Mouse (Mus musculus) hindbrain, embryonic 15.5 days (tissue): ENCODE results near the gene Cers6. TPM values are rescaled to one million over a fixed set of nuclear protein-coding genes. Genes with fewer than 3 reads are reported as not detected.

Experiments
- ATAC-seq: fragments of 200-750 bp; cut with Nextera tagmentation; 2 replicates; pipeline ENCODE4 v1.8.0; 2017; ENCODE audit warnings: low read depth, moderate number of reproducible peaks, moderate TSS enrichment; ENCODE audit not compliant: low FRiP score
- H3K27ac ChIP-seq: fragments of 300-500 bp; sonication (generic); replicated peaks from 2 replicates; pipeline ENCODE4 v1.5.1; 2015; ENCODE audit warnings: mild to moderate bottlenecking, inconsistent platforms
- H3K27me3 ChIP-seq: fragments of 300-500 bp; sonication (generic); 2 replicates; pipeline ENCODE4 v1.6.1; 2015; ENCODE audit warnings: control low read depth, inconsistent platforms
- H3K36me3 ChIP-seq: fragments of 300-500 bp; sonication (generic); 2 replicates; pipeline ENCODE4 v1.6.1; 2015; ENCODE audit warnings: control low read depth, inconsistent platforms
- H3K4me1 ChIP-seq: fragments of 300-500 bp; sonication (generic); replicated peaks from 2 replicates; pipeline ENCODE4 v1.6.1; 2015; ENCODE audit warnings: control low read depth, inconsistent platforms
- H3K4me2 ChIP-seq: fragments of 300-500 bp; sonication (generic); 2 replicates; pipeline ENCODE4 v1.6.1; 2015; ENCODE audit warnings: moderate library complexity, mild to moderate bottlenecking, inconsistent platforms
- H3K4me3 ChIP-seq: fragments of 300-500 bp; sonication (generic); 2 replicates; pipeline ENCODE4 v1.5.1; 2015; ENCODE audit warnings: mild to moderate bottlenecking, inconsistent platforms
- H3K9ac ChIP-seq: fragments of 300-500 bp; sonication (generic); 2 replicates; pipeline ENCODE4 v1.6.1; 2015; ENCODE audit warnings: inconsistent platforms
- H3K9me3 ChIP-seq: fragments of 300-500 bp; sonication (generic); 2 replicates; pipeline ENCODE4 v1.6.1; 2016; ENCODE audit warnings: control low read depth, inconsistent platforms
- WGBS: fragments of 180-500 bp; shearing (Covaris S2); methylation state at CpG from one replicate; pipeline ENCODE4 v1.1.7; 2015; 5-methylcytosine and 5-hydroxymethylcytosine counted together
- polyA plus RNA-seq: library from polyadenylated mRNA; unstranded; fragments of >200 nt; fragmentation: Nextera tagmentation; extraction: Ambion mirVana; gene quantifications from 2 replicates; pipeline ENCODE4 v1.2.1, GENCODE M21; 2015

The Cers6 gene
- polyA plus RNA-seq, 1 experiment from 2014 or later: 54.9 TPM

DNA sequence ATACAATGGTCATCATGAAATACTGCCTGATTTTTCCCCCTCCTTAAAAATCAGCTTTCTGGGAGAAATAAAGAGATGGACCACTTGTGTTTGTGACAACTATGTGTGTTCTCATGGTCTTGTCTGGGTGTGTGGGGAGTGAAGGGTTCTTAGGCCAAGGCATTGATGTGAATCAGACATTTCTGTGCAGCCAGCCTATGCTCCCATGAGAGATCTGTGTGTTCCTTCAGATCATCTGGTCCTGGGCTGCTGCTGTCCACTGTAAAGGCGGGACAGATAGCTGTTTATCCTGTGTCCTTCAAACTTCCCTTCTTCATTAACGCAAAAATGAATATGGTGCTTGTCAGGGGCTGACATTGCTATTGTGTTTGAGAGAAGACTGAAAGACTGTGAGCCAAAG is 150.6 kb downstream of the Cers6 start:
- Histone ChIP-seq H3K27ac (peak overlapping the region; percentile 54), H3K9ac (no peak overlapping the region), H3K36me3 (no peaks in the 10 kb centered on the region), H3K4me3 (no peak overlapping the region), H3K4me1 (peaks cover 26% of the 10 kb centered on the region), H3K4me2 (peak overlapping the region; percentile 8; the same call in 1 of the 2 replicates), H3K9me3 (no peaks in the 10 kb centered on the region), H3K27me3 (no peaks in the 10 kb centered on the region)
- 61% methylated on average over 2 of the region's 2 CpGs for WGBS
- ATAC-seq: no peak

DNA sequence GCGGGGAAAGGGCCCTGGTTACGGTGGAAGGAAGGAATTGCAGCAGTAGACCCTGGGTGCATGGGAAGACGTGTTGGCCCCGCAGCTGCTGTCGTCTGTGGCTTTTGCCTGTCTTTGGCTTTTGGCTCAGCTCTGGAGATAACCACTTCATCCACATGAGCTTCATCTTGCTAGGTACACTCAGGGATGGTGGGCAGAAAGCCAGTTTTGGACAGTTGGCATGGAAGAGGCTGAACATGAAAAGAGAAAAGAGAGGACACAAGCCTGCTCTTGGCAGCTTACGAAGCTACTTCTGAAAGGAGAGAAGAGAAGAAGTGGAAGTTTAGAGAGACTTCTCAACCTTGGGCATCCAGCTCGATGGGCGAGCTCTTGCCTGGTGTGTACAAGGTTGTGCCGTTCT is 153.0 kb downstream of the Cers6 start:
- Histone ChIP-seq H3K9me3 (no peaks in the 10 kb centered on the region), H3K27ac (no peak overlapping the region), H3K36me3 (no peaks in the 10 kb centered on the region), H3K4me2 (no peak overlapping the region), H3K27me3 (no peaks in the 10 kb centered on the region), H3K4me1 (peaks cover 26% of the 10 kb centered on the region), H3K9ac (no peak overlapping the region), H3K4me3 (no peak overlapping the region)
- ATAC-seq: no peak
- 95% methylated on average over 9 of the region's 9 CpGs for WGBS

DNA sequence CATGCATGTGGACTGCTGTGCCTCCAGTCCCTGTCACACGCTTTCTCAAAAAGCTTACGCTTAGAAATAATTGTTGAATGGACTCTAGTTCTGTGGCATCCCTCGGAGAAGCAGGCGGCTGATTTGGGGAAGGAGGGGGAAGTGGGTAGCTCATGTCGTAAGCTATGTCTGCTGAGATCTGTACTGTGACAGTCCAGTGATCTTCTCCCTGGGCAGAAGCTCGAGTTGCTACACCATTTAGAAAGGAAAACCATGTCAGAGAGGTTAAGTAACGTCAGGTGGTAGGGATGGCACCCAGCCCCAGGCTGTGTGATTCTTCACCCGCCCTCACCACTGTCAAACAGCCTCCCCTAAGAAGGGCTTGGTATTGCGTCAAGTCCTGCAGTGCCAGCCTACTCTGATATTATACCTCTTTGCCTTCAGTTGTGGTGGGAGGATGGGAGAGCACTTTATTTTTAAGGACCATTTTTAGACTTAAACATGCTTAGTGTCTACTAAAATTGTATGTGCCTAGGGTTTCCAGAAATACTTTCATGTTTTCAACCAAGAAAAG is 154.0 kb downstream of the Cers6 start:
- no peaks in the 10 kb centered on the region for H3K9me3 ChIP-seq
- H3K36me3 ChIP-seq: no peaks in the 10 kb centered on the region
- H3K27me3 ChIP-seq: no peaks in the 10 kb centered on the region
- no peak overlapping the region for H3K4me3 ChIP-seq
- 62% methylated on average over 9 of the region's 9 CpGs for WGBS
- no peak for ATAC-seq
- H3K9ac ChIP-seq: no peak overlapping the region
- H3K4me2 ChIP-seq: no peak overlapping the region
- no peak overlapping the region for H3K27ac ChIP-seq
- peaks cover 26% of the 10 kb centered on the region for H3K4me1 ChIP-seq

DNA sequence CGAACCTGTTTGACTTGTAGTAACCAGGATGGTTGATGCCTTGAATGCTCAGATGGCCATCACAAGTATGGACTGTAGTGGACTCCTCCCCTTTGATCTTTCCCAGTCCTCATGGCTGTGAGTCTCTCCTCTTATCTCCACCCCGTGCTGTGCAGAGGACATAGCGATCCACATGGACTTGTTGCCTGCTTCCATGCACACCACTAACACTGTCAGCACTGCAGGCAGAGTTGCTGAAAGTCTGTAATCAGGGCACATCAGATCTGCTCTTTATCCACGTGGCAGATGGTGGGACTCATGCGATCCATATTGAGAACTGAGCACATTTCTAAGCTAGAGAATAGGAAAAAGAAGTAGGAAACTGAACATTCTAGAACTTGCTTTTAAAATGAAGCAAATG is 154.6 kb downstream of the Cers6 start:
- Histone ChIP-seq H3K9ac (no peak overlapping the region), H3K36me3 (no peaks in the 10 kb centered on the region), H3K27me3 (no peaks in the 10 kb centered on the region), H3K9me3 (no peaks in the 10 kb centered on the region), H3K4me3 (no peak overlapping the region), H3K27ac (no peak overlapping the region), H3K4me1 (peaks cover 22% of the 10 kb centered on the region), H3K4me2 (no peak overlapping the region)
- ATAC-seq: no peak
- 87% methylated on average over 5 of the region's 5 CpGs for WGBS

DNA sequence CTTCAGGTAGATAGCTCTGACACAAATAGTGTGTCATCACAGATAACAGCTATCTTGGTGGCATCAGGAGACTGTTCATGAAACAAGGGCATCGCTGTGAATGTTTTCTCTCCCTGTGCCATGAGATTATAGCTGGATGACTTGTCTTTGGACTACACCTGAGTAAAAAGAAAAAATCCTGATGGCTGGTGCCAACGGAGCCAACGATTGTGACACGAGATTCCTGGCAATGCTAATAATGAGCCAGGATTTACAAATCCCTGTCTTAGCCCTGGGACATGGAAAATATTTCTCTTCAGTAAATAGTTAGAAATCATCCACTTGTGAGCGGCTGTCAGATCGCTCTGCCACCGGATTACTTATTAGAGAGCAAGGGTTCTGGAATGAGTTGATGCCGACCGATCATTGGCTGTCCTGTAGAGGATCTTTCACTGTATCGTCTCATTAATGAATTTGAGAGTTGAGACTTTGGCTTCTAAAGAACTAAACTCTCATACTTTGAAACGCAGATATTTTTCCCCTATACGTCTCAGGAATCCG is 157.9 kb downstream of the Cers6 start:
- no peaks in the 10 kb centered on the region for H3K27me3 ChIP-seq
- H3K9ac ChIP-seq: no peak overlapping the region
- no peaks in the 10 kb centered on the region for H3K9me3 ChIP-seq
- no peaks in the 10 kb centered on the region for H3K36me3 ChIP-seq
- peaks cover 6% of the 10 kb centered on the region; the same call in 1 of the 2 replicates for H3K4me1 ChIP-seq
- no peak overlapping the region for H3K27ac ChIP-seq
- H3K4me3 ChIP-seq: no peak overlapping the region
- ATAC-seq: no peak
- 91% methylated on average over 13 of the region's 13 CpGs for WGBS
- no peak overlapping the region for H3K4me2 ChIP-seq

DNA sequence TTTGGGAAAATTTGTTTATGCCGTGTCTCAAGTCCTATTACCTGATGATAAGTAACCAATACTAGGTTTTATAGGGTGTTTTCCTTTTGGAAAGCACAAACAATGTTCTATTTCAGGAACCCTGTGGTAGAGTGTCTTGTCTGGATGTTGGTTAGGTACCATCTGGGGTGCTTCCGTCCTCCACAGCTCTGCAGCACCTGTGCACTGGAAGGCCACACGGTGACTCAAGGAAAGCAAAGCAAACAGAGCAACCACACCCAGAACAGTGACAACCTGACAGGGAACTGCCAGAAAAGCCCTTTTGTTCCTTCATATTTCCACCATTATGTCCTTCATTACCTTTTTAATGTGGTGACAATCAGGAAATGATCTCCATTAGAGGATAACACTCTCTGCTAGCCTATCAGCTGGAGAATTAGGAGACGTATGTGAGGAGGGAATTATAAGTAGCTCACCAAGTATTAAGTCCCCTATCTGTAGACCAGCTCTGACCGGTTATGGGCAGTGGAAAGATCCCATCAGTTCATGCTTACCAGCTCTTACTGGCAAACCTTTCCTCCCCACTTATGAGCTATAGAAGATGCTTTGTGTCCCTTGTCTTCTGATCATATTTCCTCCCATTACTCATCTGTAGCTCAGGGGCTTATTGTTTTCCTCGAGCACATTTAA is 158.7 kb downstream of the Cers6 start:
- WGBS: 84% methylated on average over 6 of the region's 6 CpGs
- H3K9me3 ChIP-seq: no peaks in the 10 kb centered on the region
- H3K27ac ChIP-seq: no peak overlapping the region
- no peak for ATAC-seq
- no peaks in the 10 kb centered on the region for H3K27me3 ChIP-seq
- H3K36me3 ChIP-seq: no peaks in the 10 kb centered on the region
- H3K4me2 ChIP-seq: no peak overlapping the region
- H3K4me3 ChIP-seq: no peak overlapping the region
- no peak overlapping the region for H3K9ac ChIP-seq
- peaks cover 9% of the 10 kb centered on the region; the same call in 1 of the 2 replicates for H3K4me1 ChIP-seq

DNA sequence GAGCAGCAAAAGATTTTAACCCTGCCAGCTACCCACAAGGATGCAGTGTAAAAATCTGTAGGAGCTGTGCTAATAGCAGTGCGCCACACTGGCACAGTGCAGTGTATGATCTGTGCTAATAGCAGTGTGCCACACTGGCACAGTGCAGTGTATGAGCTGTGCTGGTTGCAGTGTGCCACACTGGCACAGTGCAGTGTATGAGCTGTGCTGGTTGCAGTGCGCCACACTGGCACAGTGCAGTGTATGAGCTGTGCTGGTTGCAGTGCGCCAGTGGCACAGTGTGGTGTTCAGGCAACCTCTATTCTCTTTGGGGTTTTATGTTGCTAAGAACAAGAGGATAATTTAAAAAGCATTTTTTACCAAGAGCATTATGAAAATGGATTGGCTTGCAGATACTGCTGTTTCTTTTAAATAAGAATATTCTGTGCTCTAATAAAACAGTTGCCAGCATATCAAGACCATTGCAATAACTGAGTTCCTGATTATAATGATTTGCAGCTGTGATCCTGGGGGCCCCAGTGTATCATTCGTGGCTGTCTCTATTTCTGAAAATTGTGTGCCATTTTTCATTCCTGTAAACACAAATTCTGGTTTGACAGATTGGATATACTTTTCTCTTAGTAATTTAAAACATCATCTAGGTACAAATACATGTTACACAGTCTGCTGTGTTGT is 159.5 kb downstream of the Cers6 start:
- peak; percentile 65; the same call in 1 of the 2 replicates for ATAC-seq
- Histone ChIP-seq H3K4me3 (no peak overlapping the region), H3K27me3 (no peaks in the 10 kb centered on the region), H3K9ac (no peak overlapping the region), H3K9me3 (no peaks in the 10 kb centered on the region), H3K36me3 (no peaks in the 10 kb centered on the region), H3K4me1 (peaks cover 9% of the 10 kb centered on the region; the same call in 1 of the 2 replicates), H3K27ac (peak overlapping the region; percentile 42; the same call in 1 of the 2 replicates), H3K4me2 (no peak overlapping the region)
- WGBS: 84% methylated on average over 4 of the region's 4 CpGs

DNA sequence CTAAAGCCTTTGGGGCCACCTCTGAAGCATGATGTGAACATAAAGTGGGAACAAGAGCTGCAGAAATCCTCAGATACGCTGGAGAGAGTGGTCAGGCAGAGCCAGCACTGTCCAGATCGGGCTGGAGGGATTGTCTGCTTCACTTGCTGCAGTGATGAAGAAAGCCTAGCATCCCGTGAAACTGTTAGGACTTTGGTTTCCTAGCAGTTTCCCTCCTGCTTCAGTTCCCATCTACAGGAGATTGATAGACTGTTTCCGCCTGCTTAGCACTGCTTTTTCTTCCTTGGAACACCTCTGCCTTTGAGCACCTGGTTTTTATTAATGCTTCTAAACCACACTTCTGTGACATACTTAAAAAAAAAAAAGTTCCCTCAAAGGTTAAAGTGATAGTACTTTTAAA is 160.3 kb downstream of the Cers6 start:
- Histone ChIP-seq H3K4me3 (no peak overlapping the region), H3K36me3 (no peaks in the 10 kb centered on the region), H3K9ac (no peak overlapping the region), H3K27me3 (no peaks in the 10 kb centered on the region), H3K27ac (no peak overlapping the region), H3K9me3 (no peaks in the 10 kb centered on the region), H3K4me1 (peaks cover 9% of the 10 kb centered on the region; the same call in 1 of the 2 replicates), H3K4me2 (no peak overlapping the region)
- 50% methylated on average over 4 of the region's 4 CpGs for WGBS
- 0 out of 2 replicates have a peak, but pooled peaks have one; percentile 25 for ATAC-seq

DNA sequence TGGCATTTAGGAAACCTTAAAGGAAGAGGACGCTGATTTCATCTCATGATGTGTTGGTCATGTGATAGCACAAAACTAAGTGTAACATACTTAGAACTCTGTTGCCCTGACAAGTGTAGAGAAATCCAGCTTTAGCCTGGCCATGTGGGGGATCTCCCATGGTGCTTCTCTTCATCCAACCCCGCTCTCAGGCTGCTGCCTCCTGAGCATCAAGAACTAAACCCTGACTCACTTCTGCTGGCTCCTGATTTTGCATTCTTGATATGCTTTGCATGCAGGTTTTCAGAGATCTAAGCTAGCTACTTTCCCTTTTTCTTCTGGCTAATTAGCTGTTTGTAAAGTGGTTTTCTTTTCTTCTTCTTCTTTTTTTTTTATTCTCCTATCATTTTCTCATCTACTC is 163.6 kb downstream of the Cers6 start:
- WGBS: 90% methylated on average over 2 of the region's 2 CpGs
- ATAC-seq: no peak
- no peak overlapping the region for H3K4me2 ChIP-seq
- H3K4me1 ChIP-seq: peaks cover 9% of the 10 kb centered on the region; the same call in 1 of the 2 replicates
- no peaks in the 10 kb centered on the region for H3K9me3 ChIP-seq
- H3K9ac ChIP-seq: no peak overlapping the region
- H3K36me3 ChIP-seq: no peaks in the 10 kb centered on the region
- no peak overlapping the region for H3K4me3 ChIP-seq
- no peak overlapping the region for H3K27ac ChIP-seq
- no peaks in the 10 kb centered on the region for H3K27me3 ChIP-seq

DNA sequence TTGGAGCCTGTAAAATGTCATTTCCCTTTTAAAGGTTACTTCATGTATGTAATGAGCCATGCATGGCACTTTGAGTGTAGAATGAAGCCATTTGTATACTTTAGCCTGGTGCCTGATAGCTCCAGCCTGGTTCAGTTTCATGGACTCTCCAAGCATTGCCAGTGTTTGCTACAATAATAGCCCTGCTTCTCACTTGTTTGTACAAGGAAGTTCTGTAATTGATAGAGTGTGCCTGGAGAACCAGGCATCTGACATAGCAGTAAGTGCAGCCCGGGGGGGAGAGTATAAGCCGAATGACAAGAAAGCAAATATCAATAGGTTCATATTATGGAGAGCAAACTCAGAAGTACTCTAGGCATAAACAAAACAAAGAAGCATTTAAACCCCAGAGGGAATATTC is 171.3 kb downstream of the Cers6 start:
- Histone ChIP-seq H3K4me2 (no peak overlapping the region), H3K27ac (no peak overlapping the region), H3K9me3 (no peaks in the 10 kb centered on the region), H3K27me3 (no peaks in the 10 kb centered on the region), H3K36me3 (no peaks in the 10 kb centered on the region), H3K4me1 (peaks cover 3% of the 10 kb centered on the region), H3K9ac (no peak overlapping the region), H3K4me3 (no peak overlapping the region)
- ATAC-seq: no peak
- 54% methylated on average over 2 of the region's 2 CpGs for WGBS

DNA sequence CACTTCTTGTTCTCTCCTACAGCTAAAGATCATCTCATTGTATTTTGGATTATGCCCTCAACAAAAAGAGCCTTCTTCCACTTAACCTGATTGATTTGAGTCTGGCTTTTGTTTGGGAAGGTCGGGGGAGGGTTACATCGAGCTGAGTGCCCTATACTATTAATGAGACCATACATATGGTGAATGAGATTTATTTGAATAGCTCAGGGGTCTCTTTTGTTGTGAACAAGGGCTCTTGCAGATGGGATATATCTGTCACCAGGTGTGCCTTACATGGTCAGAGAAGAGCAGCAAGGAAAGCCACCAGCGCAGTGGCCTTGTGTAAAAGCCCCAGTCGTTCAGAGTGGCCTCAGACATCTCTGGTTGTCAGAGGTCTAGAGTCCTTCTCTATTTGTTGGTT is 174.2 kb downstream of the Cers6 start:
- H3K27ac ChIP-seq: no peak overlapping the region
- no peak overlapping the region for H3K4me3 ChIP-seq
- H3K9ac ChIP-seq: no peak overlapping the region
- peaks cover 3% of the 10 kb centered on the region for H3K4me1 ChIP-seq
- WGBS: 15% methylated on average over 4 of the region's 4 CpGs
- no peaks in the 10 kb centered on the region for H3K36me3 ChIP-seq
- no peak overlapping the region for H3K4me2 ChIP-seq
- no peaks in the 10 kb centered on the region for H3K9me3 ChIP-seq
- no peak for ATAC-seq
- no peaks in the 10 kb centered on the region for H3K27me3 ChIP-seq

DNA sequence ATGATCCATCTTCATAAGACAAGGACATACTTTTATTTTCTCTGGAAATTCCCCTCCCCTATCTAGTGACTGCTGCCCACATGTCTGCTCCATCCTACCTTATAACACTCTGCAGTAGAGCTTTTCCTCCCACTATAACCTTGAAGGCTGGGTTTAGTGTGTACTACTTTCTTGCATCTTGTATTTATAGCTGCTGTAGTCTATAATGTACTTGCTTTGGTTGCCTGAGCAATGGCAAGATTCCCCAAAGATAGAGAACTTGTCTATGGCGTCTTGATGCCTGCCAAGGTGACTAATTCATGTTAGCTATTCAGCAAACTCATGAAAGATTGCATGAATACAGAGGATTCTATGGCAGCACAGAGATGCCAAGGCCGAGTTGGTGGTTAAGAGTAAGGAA is 176.1 kb downstream of the Cers6 start:
- Histone ChIP-seq H3K36me3 (no peaks in the 10 kb centered on the region), H3K9me3 (no peaks in the 10 kb centered on the region), H3K27ac (no peak overlapping the region), H3K4me3 (no peak overlapping the region), H3K4me1 (peaks cover 3% of the 10 kb centered on the region), H3K27me3 (no peaks in the 10 kb centered on the region), H3K9ac (no peak overlapping the region), H3K4me2 (no peak overlapping the region)
- WGBS: 84% methylated on average over 2 of the region's 2 CpGs
- no peak for ATAC-seq
